Mouse (Mus musculus) left cerebral cortex, adult 2 months (tissue): ENCODE results near the gene Olfr1347. TPM values are rescaled to one million over a fixed set of nuclear protein-coding genes. Genes with fewer than 3 reads are reported as not detected.
"Not testable (repeated sequence)": the region's sequence is repeated elsewhere in the genome, so short reads cannot be mapped to it uniquely, and the experiment has no call there.

Source experiments
- DNase-seq, 2 experiments: peaks; one replicate each; pipeline ENCODE4 v3.0.0; 2021 to 2022; ENCODE audit warnings: low spot score in 2 of 2, mixed read lengths in 1 of 2; ENCODE audit errors: extremely low spot score in 1 of 2
- H3K27ac ChIP-seq: fragments of 200-600 bp; 2 replicates; pipeline ENCODE4 v1.8.1; 2022
- H3K4me3 ChIP-seq: fragments of 200-600 bp; 2 replicates; pipeline ENCODE4 v1.8.1; 2022
- CTCF ChIP-seq: fragments of 200-600 bp; IDR thresholded peaks from 2 replicates; pipeline ENCODE4 v1.8.1; 2022; ENCODE audit warnings: antibody characterized with exemption, mild to moderate bottlenecking, moderate library complexity
- intact Hi-C: fragments of 180-260 bp; cut with DNase I; formaldehyde crosslinking; loops from one replicate; pipeline ENCODE4 v1.15.1; 2025
- long read RNA-seq, 2 experiments: library from polyadenylated mRNA; stranded (forward); transcript quantifications; one replicate each; pipeline ENCODE4 v2.0.0; 2021; ENCODE audit warnings: borderline mapping rate in 2 of 2
- total RNA-seq, 2 experiments: library from RNA; stranded (reverse); gene quantifications; 2 replicates each; pipeline ENCODE4 v1.2.3; 2021

The Olfr1347 gene
- not detected for total RNA-seq
- long read RNA-seq, experiment 1 = 0 reads
- long read RNA-seq, experiment 2 = 0 reads

GRCm38 (mm10) chr7:6499655-6500054, at the start of gene Olfr1347:
TSS of gene Olfr1347 (minus strand) at chr7:6499755.
- intact Hi-C loops = no loop called here
- DNase-seq = no peak
- H3K4me3 ChIP-seq = no peak within 1 kb of the TSS
- no peak for TF ChIP-seq CTCF
- H3K27ac ChIP-seq = no peak within 1 kb of the TSS

DNA sequence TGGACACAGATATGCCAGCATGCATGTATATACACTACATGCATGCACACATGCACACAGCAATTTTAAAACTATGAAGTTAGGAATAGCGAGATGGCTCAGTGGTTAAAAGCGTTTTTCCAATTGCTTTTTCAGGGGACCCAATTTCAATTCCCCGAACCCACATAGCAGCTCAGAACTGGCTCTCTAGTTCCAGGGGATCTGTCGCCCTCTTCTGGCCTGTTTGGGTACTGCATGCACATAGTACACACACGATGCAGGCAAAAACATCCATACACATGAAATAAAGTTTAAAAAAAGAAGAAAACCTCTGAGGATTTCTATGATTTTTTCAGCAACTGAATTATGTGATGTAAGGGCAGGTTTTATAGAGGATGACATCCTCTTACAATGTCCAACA, 26.6 kb upstream of the Olfr1347 start:
- intact Hi-C loops = no loop called here
- DNase-seq = no peak
- no peak overlapping the region for H3K27ac ChIP-seq
- no peak overlapping the region for H3K4me3 ChIP-seq
- peak; percentile 39 for TF ChIP-seq CTCF

- no peak overlapping the region for H3K4me3 ChIP-seq
- TF ChIP-seq CTCF = no peak; the same call in 1 of the 2 replicates
- no peak for DNase-seq
- no peak overlapping the region for H3K27ac ChIP-seq
- intact Hi-C loops = no loop called here
Observed at GRCm38 (mm10) chr7:6525001-6525400, 25.4 kb upstream of the Olfr1347 start.

DNA sequence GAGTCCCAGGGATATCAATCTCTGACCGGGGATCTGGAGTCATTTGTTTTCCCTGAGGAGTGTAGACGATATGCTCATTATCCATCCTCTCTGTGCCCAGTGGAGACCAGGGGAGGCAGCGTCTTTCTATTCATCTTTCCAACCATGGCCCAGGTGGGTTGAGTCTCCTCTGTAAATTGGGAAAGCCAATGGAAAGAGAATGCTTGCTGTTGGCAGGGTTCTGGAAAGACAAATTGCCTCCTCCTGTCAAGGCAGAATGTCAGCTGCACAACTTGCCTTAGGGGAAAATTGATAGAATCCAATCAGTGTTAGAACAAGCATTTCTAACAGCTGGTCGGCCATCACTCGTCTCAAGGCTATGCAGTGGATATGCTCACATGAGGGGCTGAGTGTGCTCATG, 23.3 kb upstream of the Olfr1347 start, which contains the start of gene Olfr1349:
Olfr1349 (minus strand) TSS at position 101 of the 400 bp plus-strand sequence.
- intact Hi-C loops = no loop called here
- Histone ChIP-seq H3K4me3 (no peak within 1 kb of the TSS), H3K27ac (no peak within 1 kb of the TSS)
- DNase-seq = no peak
- TF ChIP-seq CTCF = no peak

GRCm38 (mm10) chr7:6521666-6522065, 22.1 kb upstream of the Olfr1347 start:
- no peak for TF ChIP-seq CTCF
- Histone ChIP-seq H3K27ac (no peak overlapping the region), H3K4me3 (no peak overlapping the region)
- DNase-seq = no peak
- intact Hi-C loops = no loop called here

DNA sequence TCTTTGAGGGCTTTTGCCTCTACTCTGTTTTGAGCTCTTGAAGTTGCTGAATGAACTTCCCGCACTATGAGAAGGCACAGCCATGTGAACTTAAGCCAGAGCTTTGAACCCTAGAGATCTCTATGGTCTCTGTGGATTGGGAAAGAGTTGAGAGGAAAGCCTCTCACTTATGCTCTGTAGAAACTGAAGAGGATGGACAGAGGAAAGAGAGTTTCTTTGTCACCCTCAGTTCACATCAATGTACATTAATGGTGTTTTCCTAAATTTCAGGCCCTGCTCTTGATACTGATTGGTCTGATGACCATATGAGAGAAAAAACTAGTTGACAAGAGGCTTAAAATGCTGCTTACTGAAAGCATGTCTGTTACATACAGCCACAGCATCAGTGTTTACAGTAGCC, 9.1 kb upstream of the Olfr1347 start, which contains the start of gene Olfr1348:
Olfr1348 (minus strand) TSS at position 101 of the 400 bp plus-strand sequence.
- no peak for TF ChIP-seq CTCF
- intact Hi-C loops = no loop called here
- no peak for DNase-seq

DNA sequence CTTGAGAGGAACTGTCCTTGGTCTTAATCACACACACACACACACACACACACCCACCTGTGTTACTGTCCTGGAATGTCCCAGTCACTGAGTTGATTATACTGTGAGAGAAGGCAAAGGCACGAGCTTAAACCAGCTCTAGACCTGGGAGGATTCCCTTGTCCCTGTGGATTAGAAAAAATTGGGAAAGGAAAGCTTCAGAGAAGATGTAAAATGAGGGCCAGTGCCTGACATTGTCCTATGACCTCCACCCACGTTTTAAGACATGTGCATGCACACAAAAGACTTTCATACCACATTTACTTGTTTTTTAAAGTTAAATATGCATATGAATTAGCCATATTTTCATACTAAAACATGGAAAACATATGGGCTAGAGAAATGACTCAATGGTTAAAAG, 12.7 kb downstream of the Olfr1347 start, which contains the start of gene Olfr5:
Olfr5 (minus strand) TSS at position 101 of the 400 bp plus-strand sequence.
- Histone ChIP-seq H3K27ac (no peak within 1 kb of the TSS), H3K4me3 (no peak within 1 kb of the TSS)
- DNase-seq = no peak
- TF ChIP-seq CTCF = no peak
- intact Hi-C loops = no loop called here

More for the DNA sequence above, 9.1 kb upstream of the Olfr1347 start, which contains the start of gene Olfr1348:
- H3K4me3 ChIP-seq = no peak within 1 kb of the TSS
- H3K27ac ChIP-seq = no peak within 1 kb of the TSS

DNA sequence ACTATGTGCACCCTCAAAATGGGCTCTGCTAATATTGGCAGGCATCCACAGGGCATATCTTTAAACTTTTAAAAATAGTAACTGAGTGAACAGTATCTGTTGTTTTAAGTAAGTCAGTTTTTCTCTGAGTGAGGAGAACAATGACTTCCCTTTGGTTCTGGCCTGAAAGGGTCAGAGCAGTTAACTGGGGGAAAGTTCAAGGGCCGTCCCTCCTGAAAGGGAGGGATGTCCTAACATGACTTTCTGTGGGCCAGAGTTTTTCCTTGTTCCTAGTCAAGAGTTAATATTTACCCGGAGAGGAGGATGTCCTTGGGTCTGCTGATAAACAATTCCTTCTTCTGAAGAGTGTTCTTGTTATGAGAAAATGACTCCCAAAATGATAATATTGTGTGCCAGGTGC, 21.9 kb downstream of the Olfr1347 start:
- H3K27ac ChIP-seq, DNase-seq, H3K4me3 ChIP-seq, intact Hi-C loops: not testable (repeated sequence)

GRCm38 (mm10) chr7:6466951-6467350, 32.6 kb downstream of the Olfr1347 start, which contains the start of gene Olfr1346:
TSS of gene Olfr1346 (plus strand) at chr7:6467101.
- intact Hi-C loops = no loop called here
- H3K27ac ChIP-seq = no peak within 1 kb of the TSS
- no peak for TF ChIP-seq CTCF
- DNase-seq = no peak
- no peak within 1 kb of the TSS for H3K4me3 ChIP-seq

DNA sequence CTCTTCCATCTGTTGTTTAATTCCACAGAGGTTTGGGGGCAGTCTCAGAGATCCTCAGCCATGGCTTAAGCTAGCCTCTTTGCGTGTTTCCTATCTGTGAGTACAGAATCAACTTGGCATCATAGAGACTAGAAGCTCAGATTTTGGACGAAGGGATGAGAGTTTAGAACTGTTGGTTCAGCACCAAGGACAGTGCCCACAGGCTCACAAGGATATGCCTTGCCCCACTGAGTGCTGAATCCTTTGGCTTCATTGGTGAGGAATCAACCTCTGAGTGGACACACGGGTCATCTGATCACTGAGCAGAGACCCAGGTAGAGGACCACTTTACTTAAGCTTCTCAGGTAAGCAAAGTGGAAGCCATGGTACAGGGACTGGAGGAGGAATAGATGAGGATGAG, 43.2 kb downstream of the Olfr1347 start:
- no peak overlapping the region for H3K27ac ChIP-seq
- H3K4me3 ChIP-seq = no peak overlapping the region
- DNase-seq = no peak
- intact Hi-C loops = no loop called here
- no peak for TF ChIP-seq CTCF

DNA sequence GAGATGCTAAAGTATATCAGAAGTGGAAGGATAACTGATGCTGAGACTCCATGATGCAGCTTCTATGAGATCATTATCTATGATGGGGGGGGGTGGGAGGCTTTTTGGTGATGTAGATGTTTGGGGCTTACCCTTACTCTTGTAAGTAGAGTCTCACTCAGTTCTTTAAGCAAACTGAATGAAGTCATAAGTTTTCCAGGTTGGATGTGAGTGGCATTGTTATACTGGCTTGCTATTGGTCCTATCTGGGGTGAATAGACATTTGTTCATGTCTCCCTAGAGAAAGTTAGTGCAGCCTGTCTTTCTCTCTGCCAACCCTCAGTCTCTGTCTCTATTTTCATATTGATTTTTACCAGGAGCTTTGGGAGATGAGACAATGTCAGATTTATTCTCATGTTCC, 43.7 kb downstream of the Olfr1347 start, which contains the start of gene Olfr1336:
Olfr1336 (plus strand) TSS at position 301 of the 400 bp plus-strand sequence.
- Histone ChIP-seq H3K4me3 (no peak within 1 kb of the TSS), H3K27ac (no peak within 1 kb of the TSS)
- DNase-seq = no peak
- intact Hi-C loops = no loop called here
- TF ChIP-seq CTCF = no peak

DNA sequence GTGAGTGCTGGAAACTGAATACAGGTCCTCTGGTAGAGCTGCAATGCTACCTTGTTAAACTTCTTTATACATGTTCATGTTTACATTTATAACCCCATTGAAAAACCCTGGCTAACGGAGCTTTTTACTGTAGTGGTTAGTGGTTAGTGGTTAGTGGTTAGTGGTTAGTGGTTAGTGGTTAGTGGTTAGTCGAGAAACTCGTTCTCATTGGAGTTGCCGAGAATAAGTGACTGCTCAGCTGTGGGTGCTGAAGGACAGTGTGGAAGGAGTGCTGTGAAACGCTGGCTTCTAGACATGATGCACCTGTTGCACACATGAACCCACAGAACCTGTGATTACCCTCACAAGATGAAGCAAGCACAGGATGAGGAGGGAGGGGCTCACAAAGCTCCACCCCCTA, 51.8 kb downstream of the Olfr1347 start:
- no peak for TF ChIP-seq CTCF
- intact Hi-C loops = no loop called here
- H3K4me3 ChIP-seq = no peak overlapping the region
- H3K27ac ChIP-seq = no peak overlapping the region
- no peak for DNase-seq

DNA sequence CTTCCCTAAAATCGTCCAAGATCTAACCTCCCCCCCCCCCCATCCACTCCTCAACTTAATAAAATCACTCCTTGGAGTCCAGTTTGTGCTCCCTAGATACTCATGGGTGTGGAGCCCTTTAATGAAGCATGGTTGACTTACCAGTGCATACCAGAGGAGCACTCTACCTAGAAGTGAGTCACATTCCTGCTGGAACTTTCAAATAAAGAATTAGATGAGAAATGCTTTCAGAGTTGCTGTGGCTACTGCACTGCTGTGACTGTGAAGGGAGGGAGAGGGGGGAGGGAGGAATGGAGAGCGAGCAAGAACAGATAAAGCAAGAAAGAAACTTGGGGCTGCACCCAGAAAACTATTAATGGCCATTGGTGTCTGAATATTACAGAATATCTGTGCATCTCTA, 58.4 kb downstream of the Olfr1347 start:
- DNase-seq = no peak
- no peak for TF ChIP-seq CTCF
- Histone ChIP-seq H3K4me3 (no peak overlapping the region), H3K27ac (no peak overlapping the region)
- intact Hi-C loops = no loop called here
